Mouse (Mus musculus) frontal cortex, postnatal 10 days (tissue): ENCODE results near the gene Cxcr5.

Experiments
- DNase-seq, 2 experiments: peaks; one replicate each; pipeline ENCODE4 v3.0.0; 2022; ENCODE audit warnings: low spot score in 2 of 2, mixed read lengths in 1 of 2

Cxcr5 gene

GRCm38 (mm10) chr9:44509487-44510354, 52.0 kb downstream of the Cxcr5 start:
- peak; percentile 80 to 81 for DNase-seq

- DNase-seq, result peak in 1 of 2 experiments; percentile 19
Observed at GRCm38 (mm10) chr9:44508721-44509486, 52.8 kb downstream of the Cxcr5 start.

- DNase-seq, result no peak
Observed at GRCm38 (mm10) chr9:44508124-44508619, 53.5 kb downstream of the Cxcr5 start.

- no peak for DNase-seq
Observed at GRCm38 (mm10) chr9:44507345-44507744, 54.3 kb downstream of the Cxcr5 start.

GRCm38 (mm10) chr9:44506566-44506965, 55.1 kb downstream of the Cxcr5 start:
- no peak for DNase-seq

GRCm38 (mm10) chr9:44505824-44506467, 55.7 kb downstream of the Cxcr5 start:
- peak in 1 of 2 experiments; percentile 9 for DNase-seq

- peak; percentile 16 to 39 for DNase-seq
Observed at GRCm38 (mm10) chr9:44504893-44505823, 56.5 kb downstream of the Cxcr5 start.

GRCm38 (mm10) chr9:44502006-44502405, 59.7 kb downstream of the Cxcr5 start:
- peak; percentile 46 to 77 for DNase-seq

- peak in 1 of 2 experiments; percentile 7 for DNase-seq
Observed at GRCm38 (mm10) chr9:44501206-44501879, 60.3 kb downstream of the Cxcr5 start.

- peak in 1 of 2 experiments; percentile 13 for DNase-seq
Observed at GRCm38 (mm10) chr9:44500638-44501175, 61.0 kb downstream of the Cxcr5 start.

GRCm38 (mm10) chr9:44500163-44500533, 61.5 kb downstream of the Cxcr5 start:
- peak in 1 of 2 experiments; percentile 17 for DNase-seq

- peak; percentile 25 to 31 for DNase-seq
Observed at GRCm38 (mm10) chr9:44499356-44500162, 62.1 kb downstream of the Cxcr5 start.

- peak; percentile 57 to 70 for DNase-seq
Observed at GRCm38 (mm10) chr9:44498421-44499355, 63.0 kb downstream of the Cxcr5 start.

- no peak for DNase-seq
Observed at GRCm38 (mm10) chr9:44497624-44498377, 63.9 kb downstream of the Cxcr5 start.

- no peak for DNase-seq
Observed at GRCm38 (mm10) chr9:44496803-44497461, 64.7 kb downstream of the Cxcr5 start.

- no peak for DNase-seq
Observed at GRCm38 (mm10) chr9:44495810-44496344, 65.8 kb downstream of the Cxcr5 start.
